Mouse (Mus musculus) brain, embryonic 14.5 days (tissue): ENCODE results near the gene Fam189a1.

Source experiments
- CTCF ChIP-seq: fragments of 200-500 bp; IDR thresholded peaks from 2 replicates; pipeline ENCODE4 v1.5.1; 2012; ENCODE audit warnings: inconsistent platforms, mild to moderate bottlenecking, moderate library complexity, borderline replicate concordance; ENCODE audit not compliant: insufficient read depth, insufficient read length; ENCODE audit errors: extremely low read depth
- POLR2A ChIP-seq: fragments of 200-500 bp; IDR thresholded peaks from 2 replicates; pipeline ENCODE4 v1.6.1; 2012; ENCODE audit warnings: mild to moderate bottlenecking, inconsistent platforms, borderline replicate concordance; ENCODE audit not compliant: poor library complexity, insufficient read depth, insufficient read length, severe bottlenecking; ENCODE audit errors: extremely low read depth

DNA sequence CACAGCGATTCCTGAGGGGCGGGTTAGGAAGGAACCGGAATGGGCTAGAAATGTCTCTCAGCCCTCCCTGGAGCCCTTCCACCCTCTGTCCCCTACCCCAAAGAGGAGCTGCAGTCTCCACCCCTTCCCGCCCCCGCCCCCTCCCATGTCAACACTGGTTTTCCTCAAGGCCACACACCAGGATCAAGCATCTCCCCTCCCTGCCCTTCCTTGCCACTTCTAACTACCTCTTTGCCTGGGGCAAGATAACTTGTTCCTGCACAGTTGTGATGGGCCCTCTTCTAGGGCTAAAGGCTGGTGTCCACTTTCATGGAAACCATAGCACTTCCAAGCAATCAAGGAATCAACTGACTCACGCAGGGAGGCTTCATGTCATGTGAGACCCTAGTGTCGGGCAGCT is 90.2 kb downstream of the Fam189a1 start:
- TF ChIP-seq POLR2A (no peak), CTCF (no peak)
